Mouse (Mus musculus): ENCODE measurements around the gene Grid1. TPM values are rescaled to one million over a fixed set of nuclear protein-coding genes. Genes with fewer than 3 reads are reported as not detected.

The Grid1 gene
- polyA plus RNA-seq, 1 experiment: 0.13 TPM

DNA sequence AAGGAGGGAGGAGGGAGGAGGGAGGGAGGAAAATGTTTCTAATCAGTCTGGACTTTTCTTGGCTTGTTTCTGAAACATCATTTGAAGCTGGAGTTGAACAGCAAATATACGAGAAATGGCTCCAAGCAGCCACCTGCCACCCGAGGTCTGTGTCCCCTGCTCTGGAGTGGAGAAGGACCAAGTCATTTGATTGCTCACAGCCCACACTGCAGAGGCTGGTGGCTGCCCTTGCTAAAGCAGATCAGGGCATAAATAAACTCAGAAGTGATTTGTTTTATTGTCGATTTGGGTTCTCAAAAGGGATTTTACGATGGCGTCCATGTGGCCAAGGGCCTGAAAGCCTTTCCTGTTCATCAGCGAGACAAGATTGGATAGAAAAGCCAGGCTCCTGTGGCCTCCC, 423.0 kb downstream of the Grid1 start:
- TF ChIP-seq CTCF (IDR thresholded peaks at IDR 0.05; ENCODE audit: insufficient read depth, low read length): no peak
- TF ChIP-seq POLR2A (IDR thresholded peaks at IDR 0.05; ENCODE audit: borderline replicate concordance, extremely low read depth, low read depth, low read length): no peak
- no peaks in the 10 kb centered on the region for H3K4me1 ChIP-seq (ENCODE audit: control insufficient read depth, insufficient read depth, low read length)
- 88% methylated on average over 6 of the region's 6 CpGs for WGBS

DNA sequence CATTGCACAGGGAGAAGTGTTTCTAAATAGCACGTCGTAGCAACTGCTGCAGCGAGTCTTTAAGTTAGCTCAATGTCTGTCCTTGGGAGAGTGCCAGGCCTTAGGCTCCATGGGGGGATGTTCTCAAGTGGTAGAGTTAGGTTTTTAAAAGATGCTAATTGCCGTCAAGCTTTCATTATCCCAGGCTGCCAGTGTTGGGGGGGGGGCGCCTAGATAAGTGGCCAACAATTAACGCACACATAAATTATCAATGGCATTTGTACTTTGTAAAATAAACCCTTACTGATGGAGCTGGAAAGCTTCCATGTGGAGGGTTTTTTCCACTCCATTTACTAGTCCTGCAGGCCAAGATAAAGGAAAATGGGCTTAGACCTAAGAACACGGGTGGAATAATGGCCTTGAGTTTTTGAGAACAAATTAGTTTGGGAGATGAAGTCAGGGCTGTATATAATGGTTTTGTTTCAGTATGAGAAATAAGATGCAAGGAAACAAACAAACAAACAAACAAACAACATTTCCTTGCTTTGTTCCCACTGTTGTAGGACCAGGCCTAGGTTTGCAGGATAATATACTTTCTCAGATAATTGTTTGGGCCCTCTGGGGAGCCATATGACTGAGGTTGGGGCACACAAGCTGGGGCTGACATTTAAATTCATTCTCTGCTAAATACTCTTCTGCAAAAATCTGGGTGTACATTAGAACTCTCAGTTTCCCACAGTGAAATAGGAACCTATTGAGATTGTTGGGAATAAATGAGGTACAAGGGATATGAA, 425.1 kb downstream of the Grid1 start:
- Histone ChIP-seq H3K4me3 (replicated peaks; ENCODE audit: extremely low read depth, low read depth, low read length) (no peak overlapping the region), H3K4me1 (ENCODE audit: control insufficient read depth, insufficient read depth, low read length) (no peaks in the 10 kb centered on the region)
- WGBS: 73% methylated on average over 7 of the region's 7 CpGs
- no peak for DNase-seq
- TF ChIP-seq POLR2A (IDR thresholded peaks at IDR 0.05; ENCODE audit: borderline replicate concordance, extremely low read depth, low read depth, low read length): no peak
- no peak for TF ChIP-seq CTCF (IDR thresholded peaks at IDR 0.05; ENCODE audit: insufficient read depth, low read length)

More for the DNA sequence above, 423.0 kb downstream of the Grid1 start:
- DNase-seq: no peak
- H3K4me3 ChIP-seq (replicated peaks; ENCODE audit: extremely low read depth, low read depth, low read length): no peak overlapping the region

DNA sequence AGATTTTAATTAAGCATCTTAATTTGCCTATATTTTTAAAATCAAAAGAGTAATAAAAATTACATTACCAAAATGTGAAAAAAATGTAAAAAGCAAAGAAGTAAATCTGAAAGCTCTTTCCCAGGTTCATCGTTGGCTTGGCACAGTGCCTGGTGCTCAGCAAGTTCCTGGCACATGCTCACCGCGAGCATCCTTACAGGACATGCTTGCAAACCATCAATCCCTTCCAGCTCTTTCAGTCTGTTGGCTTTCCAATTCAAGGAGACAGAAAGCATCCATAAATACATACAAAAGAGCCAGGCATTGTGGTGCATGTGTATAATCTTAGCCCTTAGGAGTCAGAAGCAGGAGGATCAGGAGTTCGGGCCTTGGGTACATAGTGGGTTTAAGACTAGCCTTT, 430.5 kb downstream of the Grid1 start:
- Histone ChIP-seq H3K4me1 (ENCODE audit: control insufficient read depth, insufficient read depth, low read length) (no peaks in the 10 kb centered on the region), H3K4me3 (replicated peaks; ENCODE audit: extremely low read depth, low read depth, low read length) (no peak overlapping the region)
- 85% methylated on average over 4 of the region's 4 CpGs for WGBS
- TF ChIP-seq CTCF (IDR thresholded peaks at IDR 0.05; ENCODE audit: insufficient read depth, low read length) (no peak), POLR2A (IDR thresholded peaks at IDR 0.05; ENCODE audit: borderline replicate concordance, extremely low read depth, low read depth, low read length) (no peak)
- no peak for DNase-seq

DNA sequence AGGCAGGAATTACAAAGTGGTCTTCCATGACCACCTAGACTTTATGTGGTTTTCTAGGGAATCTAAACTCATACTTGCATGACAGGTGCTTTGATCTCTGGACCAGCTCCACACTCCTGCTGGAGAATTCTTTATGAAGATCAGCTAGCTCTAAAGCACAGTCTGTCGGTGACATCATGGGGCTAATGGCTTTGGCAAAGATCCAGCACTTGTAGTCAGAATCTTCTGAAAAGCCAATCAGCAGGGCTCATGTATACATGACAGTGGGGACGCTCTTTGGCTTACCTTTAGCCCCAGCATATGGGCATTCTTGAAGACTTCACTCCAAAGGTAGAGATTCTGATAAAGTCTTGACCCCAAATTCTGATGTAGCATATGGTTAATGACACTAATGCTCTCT, 434.6 kb downstream of the Grid1 start:
- Histone ChIP-seq H3K4me3 (replicated peaks; ENCODE audit: extremely low read depth, low read depth, low read length) (no peak overlapping the region), H3K4me1 (ENCODE audit: control insufficient read depth, insufficient read depth, low read length) (no peaks in the 10 kb centered on the region)
- TF ChIP-seq CTCF (IDR thresholded peaks at IDR 0.05; ENCODE audit: insufficient read depth, low read length): no peak
- no peak for TF ChIP-seq POLR2A (IDR thresholded peaks at IDR 0.05; ENCODE audit: borderline replicate concordance, extremely low read depth, low read depth, low read length)
- DNase-seq: no peak
- WGBS: 41% methylated on average over 2 of the region's 2 CpGs

DNA sequence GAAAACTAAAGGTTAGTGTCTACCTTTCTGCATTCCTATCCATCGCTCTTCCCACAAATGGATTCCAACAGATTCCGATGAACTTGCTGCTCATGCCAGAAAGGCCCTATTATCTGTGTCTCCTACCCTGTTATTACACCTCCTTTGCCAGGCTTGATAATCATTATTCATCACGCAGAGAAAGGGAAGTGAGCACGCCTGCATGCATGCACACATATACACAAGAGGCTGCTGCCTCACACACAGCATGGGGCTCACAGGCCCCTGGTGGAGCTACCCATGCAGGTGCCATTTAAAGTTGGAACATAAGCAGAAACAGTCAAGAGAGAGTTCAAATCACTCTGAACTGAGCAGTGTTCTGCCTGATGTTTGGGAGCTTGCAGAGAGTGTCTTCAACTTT, 450.4 kb downstream of the Grid1 start:
- WGBS: 87% methylated on average over 4 of the region's 4 CpGs
- Histone ChIP-seq H3K4me3 (replicated peaks; ENCODE audit: extremely low read depth, low read depth, low read length) (no peak overlapping the region), H3K4me1 (ENCODE audit: control insufficient read depth, insufficient read depth, low read length) (no peaks in the 10 kb centered on the region)
- DNase-seq: no peak
- no peak for TF ChIP-seq CTCF (IDR thresholded peaks at IDR 0.05; ENCODE audit: insufficient read depth, low read length)
- no peak for TF ChIP-seq POLR2A (IDR thresholded peaks at IDR 0.05; ENCODE audit: borderline replicate concordance, extremely low read depth, low read depth, low read length)

DNA sequence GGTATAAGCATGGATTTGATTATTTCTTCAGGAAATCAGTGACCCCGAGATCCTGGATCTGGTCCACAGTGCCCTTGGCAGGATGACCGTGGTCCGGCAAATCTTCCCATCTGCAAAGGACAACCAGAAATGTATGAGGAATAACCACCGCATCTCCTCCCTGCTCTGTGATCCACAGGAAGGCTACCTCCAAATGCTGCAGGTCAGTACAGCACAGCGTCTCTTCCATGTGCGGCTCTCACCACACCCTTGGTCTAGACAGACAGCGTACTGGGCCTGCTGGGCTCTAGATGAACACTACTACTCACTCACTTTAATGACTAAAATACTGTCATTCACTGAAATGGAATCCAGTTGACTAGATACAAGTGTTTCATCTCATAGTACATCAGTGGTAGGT, 489.3 kb downstream of the Grid1 start:
- Histone ChIP-seq H3K4me1 (ENCODE audit: control insufficient read depth, insufficient read depth, low read length) (no peaks in the 10 kb centered on the region), H3K4me3 (replicated peaks; ENCODE audit: extremely low read depth, low read depth, low read length) (no peak overlapping the region)
- TF ChIP-seq CTCF (IDR thresholded peaks at IDR 0.05; ENCODE audit: insufficient read depth, low read length): no peak
- TF ChIP-seq POLR2A (IDR thresholded peaks at IDR 0.05; ENCODE audit: borderline replicate concordance, extremely low read depth, low read depth, low read length): no peak
- no peak for DNase-seq
- WGBS: 90% methylated on average over 7 of the region's 7 CpGs

DNA sequence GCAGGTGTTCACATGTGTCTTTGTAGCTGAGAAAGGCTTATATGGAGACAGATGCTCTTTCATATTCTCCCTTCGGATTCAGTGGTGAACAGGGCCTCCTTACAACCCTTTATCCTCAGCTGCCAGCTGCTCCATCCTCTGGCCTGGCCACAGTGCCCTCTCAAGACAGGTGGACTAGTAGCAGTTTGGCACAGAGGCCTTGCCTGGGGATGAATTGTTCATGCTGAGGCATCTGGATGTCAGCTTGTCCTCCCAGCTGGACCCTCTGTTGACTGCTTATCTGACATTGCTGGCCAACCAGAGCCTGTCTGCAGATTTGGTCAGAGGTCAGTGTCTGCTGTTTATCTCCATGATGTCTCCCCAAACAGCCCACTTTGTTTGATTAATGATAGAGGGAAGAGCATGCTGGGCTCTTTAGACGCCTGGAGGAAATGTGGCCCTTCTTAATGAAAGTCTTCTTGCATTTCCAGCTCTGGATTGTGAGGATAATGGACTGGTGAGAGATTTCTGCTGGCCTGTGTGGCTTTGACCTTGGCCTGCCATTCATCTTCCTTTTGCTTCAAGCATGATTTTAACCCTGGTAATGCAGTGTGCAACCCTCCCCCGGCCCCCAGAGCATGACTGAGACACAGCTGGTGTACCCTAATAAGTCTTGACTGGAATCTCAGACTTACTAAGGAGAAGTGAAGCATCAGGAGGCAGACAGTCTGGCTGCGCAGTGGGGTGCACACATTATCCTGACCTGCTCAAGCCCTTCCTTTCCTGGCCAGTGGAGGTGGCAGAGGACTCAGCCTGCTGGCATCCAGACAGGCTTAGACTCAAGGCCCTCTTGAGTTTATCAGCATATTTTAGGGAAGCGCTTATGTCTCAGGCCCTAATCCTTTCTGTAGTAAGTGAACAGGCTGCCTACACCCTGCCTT, 493.7 kb downstream of the Grid1 start:
- no peak overlapping the region for H3K4me3 ChIP-seq (replicated peaks; ENCODE audit: extremely low read depth, low read depth, low read length)
- TF ChIP-seq CTCF (IDR thresholded peaks at IDR 0.05; ENCODE audit: insufficient read depth, low read length) (no peak), POLR2A (IDR thresholded peaks at IDR 0.05; ENCODE audit: borderline replicate concordance, extremely low read depth, low read depth, low read length) (no peak)
- no peaks in the 10 kb centered on the region for H3K4me1 ChIP-seq (ENCODE audit: control insufficient read depth, insufficient read depth, low read length)
- no peak for DNase-seq
- WGBS: 42% methylated on average over 5 of the region's 5 CpGs

DNA sequence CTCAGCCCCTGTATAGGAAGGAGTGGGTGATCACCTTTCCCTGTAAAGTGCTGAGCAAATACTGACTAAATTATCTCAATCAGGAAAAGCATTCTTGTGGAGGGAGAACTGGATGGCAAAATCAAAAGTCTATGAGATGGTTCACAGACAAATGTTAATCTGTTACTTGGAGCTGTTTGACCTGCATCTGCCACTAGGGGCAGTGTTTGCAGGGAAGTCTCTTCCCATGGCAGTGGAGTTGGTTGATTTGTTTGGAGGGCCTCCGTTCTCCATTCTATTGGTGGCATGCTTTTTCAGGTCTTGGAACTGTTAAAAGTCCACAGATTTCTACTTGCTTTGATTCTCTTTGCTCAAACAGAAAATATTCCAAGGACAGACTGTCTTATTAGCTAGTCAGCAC, 506.4 kb downstream of the Grid1 start:
- DNase-seq: no peak
- Histone ChIP-seq H3K4me1 (ENCODE audit: control insufficient read depth, insufficient read depth, low read length) (no peaks in the 10 kb centered on the region), H3K4me3 (replicated peaks; ENCODE audit: extremely low read depth, low read depth, low read length) (no peak overlapping the region)
- WGBS: 77% methylated on average over 1 of the region's 1 CpGs
- no peak for TF ChIP-seq POLR2A (IDR thresholded peaks at IDR 0.05; ENCODE audit: borderline replicate concordance, extremely low read depth, low read depth, low read length)
- TF ChIP-seq CTCF (IDR thresholded peaks at IDR 0.05; ENCODE audit: insufficient read depth, low read length): no peak

DNA sequence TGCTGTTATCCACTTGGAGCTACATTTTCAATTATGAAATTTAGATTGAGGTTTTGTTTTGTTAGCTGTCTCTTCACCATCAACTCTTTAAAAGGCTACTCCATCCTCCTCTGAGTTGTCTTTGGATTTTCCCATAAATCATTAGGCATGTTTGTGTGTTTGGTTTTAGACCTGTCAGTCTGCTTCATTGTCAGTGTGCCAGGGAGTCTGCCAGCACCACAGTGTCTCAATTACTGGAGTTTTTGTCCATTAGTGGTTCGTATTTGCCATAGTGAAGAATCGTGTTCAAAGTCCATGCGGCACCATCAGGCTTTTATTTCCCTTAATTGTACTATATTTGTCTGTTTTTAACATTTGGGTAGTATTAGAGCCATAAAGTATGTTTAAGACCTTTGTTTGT, 516.7 kb downstream of the Grid1 start:
- WGBS: 89% methylated on average over 3 of the region's 3 CpGs
- no peak for TF ChIP-seq CTCF (IDR thresholded peaks at IDR 0.05; ENCODE audit: insufficient read depth, low read length)
- Histone ChIP-seq H3K4me3 (replicated peaks; ENCODE audit: extremely low read depth, low read depth, low read length) (no peak overlapping the region), H3K4me1 (ENCODE audit: control insufficient read depth, insufficient read depth, low read length) (no peaks in the 10 kb centered on the region)
- no peak for DNase-seq
